Mouse (Mus musculus): Measurements from ENCODE around the gene Gm5458.
"Not testable (repeated sequence)": the region's sequence is repeated elsewhere in the genome, so short reads cannot be mapped to it uniquely, and the experiment has no call there.

The Gm5458 gene

DNA sequence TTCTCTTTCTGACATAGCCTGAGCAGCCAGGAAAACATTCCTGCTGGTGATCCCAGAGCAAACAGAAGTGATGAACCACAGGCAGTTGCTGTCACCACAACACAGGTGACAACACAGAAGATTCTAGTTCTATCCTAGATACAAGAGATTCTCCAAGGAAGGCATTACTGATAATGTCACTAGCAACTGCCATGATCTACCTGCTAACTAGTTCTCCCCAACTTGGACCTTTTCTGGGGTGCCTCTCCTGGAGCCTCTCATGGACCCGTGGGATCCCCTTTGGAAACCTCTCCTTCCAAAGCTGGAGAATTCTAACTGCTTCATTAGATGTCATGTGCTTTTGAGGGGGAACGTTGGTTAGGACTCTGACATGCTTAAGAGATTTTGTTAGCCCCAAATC lies at the start of gene Gm5458:
Gene Gm5458, minus strand, starts transcription at position 101 of the 400 bp plus-strand sequence.
- in situ Hi-C loops (cut with MseI, MboI): not testable (repeated sequence)

DNA sequence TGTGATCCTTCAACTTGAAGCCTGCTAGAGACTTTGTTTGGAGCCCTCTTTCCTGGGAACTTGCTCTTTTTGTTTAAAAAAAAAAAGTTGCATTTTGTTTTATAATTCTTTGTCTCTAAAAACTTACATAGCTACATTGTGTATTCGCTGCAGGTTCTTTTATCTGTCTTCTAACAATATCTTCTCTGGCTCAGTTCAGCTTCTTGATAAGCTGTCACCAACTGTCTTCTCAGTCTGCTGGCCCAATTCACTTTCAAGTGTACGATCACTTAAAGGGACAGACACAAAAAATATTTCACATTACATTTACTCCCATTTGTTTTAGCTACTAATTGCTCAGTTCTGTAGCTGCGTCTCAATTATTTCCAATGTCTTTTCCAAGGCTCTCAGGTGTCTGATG lies 43.9 kb upstream of the Gm5458 start:
- in situ Hi-C loops (cut with MseI, MboI): no loop called here

DNA sequence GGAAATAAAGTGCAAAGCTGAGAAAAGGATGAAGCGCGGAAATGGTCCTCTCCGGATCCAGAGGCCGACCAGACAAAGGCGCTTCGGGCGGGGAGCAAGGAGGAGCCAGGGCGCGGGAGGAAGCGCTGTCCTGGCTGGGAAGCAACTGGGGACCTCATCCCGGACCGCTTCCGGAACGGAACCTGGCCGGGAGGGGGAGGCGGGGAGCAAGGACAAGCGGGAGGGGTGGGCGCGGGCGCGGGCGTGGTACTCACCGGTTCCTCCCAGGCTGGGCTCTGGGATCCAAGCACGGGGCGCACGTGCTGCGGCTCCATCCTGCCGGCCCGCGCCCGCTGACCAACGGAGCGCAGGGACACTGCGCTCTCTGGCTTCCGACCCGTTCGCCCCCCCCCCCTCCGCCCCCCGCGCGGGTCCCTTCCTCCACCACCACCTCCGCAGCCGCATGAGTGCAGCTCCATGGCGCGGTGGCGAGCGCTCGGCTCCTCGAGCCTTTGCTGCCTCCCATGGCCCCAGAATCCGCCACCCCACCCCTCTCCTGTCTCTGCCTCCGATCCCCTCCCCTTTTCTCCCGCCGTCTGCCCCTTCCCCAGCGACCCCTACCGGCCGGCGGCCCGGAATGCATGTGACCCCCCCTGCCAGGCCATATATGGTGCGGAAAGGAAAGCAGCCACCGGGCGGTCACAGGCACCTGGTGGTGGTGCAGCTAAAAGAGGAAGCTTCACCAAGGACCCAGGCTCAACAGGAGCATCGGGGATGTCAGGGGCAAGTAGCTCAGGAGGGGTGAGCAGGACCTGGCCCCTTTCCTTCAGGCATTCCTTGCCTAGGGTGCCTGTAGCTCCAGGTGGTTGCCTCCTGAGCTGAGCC lies 17.3 kb downstream of the Gm5458 start, which contains the start of gene Gm2237:
Gene Gm2237, minus strand, starts transcription at position 332 of the 864 bp plus-strand sequence.
- in situ Hi-C loops (cut with MseI, MboI): not testable (repeated sequence)

- in situ Hi-C loops (cut with MseI, MboI): not testable (repeated sequence)
Observed at GRCm38 (mm10) chr14:19549863-19550262, 52.5 kb downstream of the Gm5458 start, which contains the start of gene Gm2244. TSS of gene Gm2244 (minus strand) at chr14:19549963.
